Mouse (Mus musculus) CH12.LX (cell line): ENCODE data around the gene Dgcr6. TPM values are rescaled to one million over a fixed set of nuclear protein-coding genes. Genes with fewer than 3 reads are reported as not detected.

Experiments
- DNase-seq: peaks from one replicate; pipeline ENCODE4 v3.0.0-alpha.2; 2013; ENCODE audit errors: extremely low read depth
- H3K27ac ChIP-seq: 2 replicates; pipeline ENCODE4 v1.5.1; 2012; ENCODE audit warnings: low read depth, mild to moderate bottlenecking, control low read depth, moderate library complexity; ENCODE audit not compliant: insufficient read depth
- H3K27me3 ChIP-seq: replicated peaks from 2 replicates; pipeline ENCODE3; 2012; ENCODE audit warnings: inconsistent platforms
- H3K36me3 ChIP-seq, 2 experiments: replicated peaks in 1 of 2; 2 replicates each; pipeline versions ENCODE3 to v1.6.1; 2012; ENCODE audit warnings: inconsistent platforms in 1 of 2, low read length in 1 of 2, mild to moderate bottlenecking in 1 of 2, mixed read lengths in 1 of 2, moderate library complexity in 1 of 2; ENCODE audit not compliant: control insufficient read depth in 1 of 2, insufficient read depth in 1 of 2
- H3K4me1 ChIP-seq, 2 experiments: 2 replicates each; pipeline ENCODE4 v1.6.1; 2012; ENCODE audit warnings: inconsistent platforms in 1 of 2, moderate library complexity in 1 of 2; ENCODE audit not compliant: insufficient read depth in 2 of 2, control insufficient read depth in 1 of 2
- H3K4me2 ChIP-seq: 2 replicates; pipeline ENCODE4 v1.6.1; 2012; ENCODE audit warnings: low read depth, mild to moderate bottlenecking, control low read depth; ENCODE audit not compliant: poor library complexity, insufficient read depth, severe bottlenecking
- H3K4me3 ChIP-seq, 3 experiments: fragments of 150-350 bp in 1 of 3; sonication (generic) in 1 of 3; replicated peaks in 1 of 3; 2 replicates each; pipeline versions ENCODE3 to v1.5.1; 2011 to 2012; ENCODE audit warnings: low read depth in 2 of 3, low read length in 2 of 3, mild to moderate bottlenecking in 2 of 3, moderate library complexity in 2 of 3, control low read depth in 1 of 3, improper control_type of control experiment in 1 of 3, inconsistent platforms in 1 of 3, mixed read lengths in 1 of 3; ENCODE audit not compliant: poor library complexity in 1 of 3
- H3K79me2 ChIP-seq: replicated peaks from 2 replicates; pipeline ENCODE4 v1.6.1; 2012; ENCODE audit warnings: mild to moderate bottlenecking, moderate library complexity; ENCODE audit not compliant: control insufficient read depth, poor library complexity, insufficient read depth, severe bottlenecking; ENCODE audit errors: extremely low read depth
- H3K9ac ChIP-seq: 2 replicates; pipeline ENCODE4 v1.6.1; 2012; ENCODE audit warnings: low read depth, mild to moderate bottlenecking, control low read depth, moderate library complexity; ENCODE audit not compliant: insufficient read depth
- H3K9me3 ChIP-seq: replicated peaks from 2 replicates; pipeline ENCODE3; 2012; ENCODE audit warnings: low read length, inconsistent platforms, mixed read lengths
- BHLHE40 ChIP-seq: IDR thresholded peaks from 2 replicates; pipeline ENCODE4 v1.6.1; 2011; ENCODE audit warnings: mild to moderate bottlenecking, low read depth, low read length, improper control_type of control experiment
- CHD1 ChIP-seq: IDR thresholded peaks from 2 replicates; pipeline ENCODE4 v1.6.1; 2012; ENCODE audit warnings: low read depth, low read length, improper control_type of control experiment, inconsistent platforms
- CTCF ChIP-seq, 2 experiments: IDR thresholded peaks in 1 of 2; conservative IDR thresholded peaks in 1 of 2; 2 replicates each; pipeline ENCODE4 v1.5.1; 2011 to 2012; ENCODE audit warnings: low read depth in 2 of 2, low read length in 2 of 2, improper control_type of control experiment in 1 of 2, inconsistent platforms in 1 of 2, mild to moderate bottlenecking in 1 of 2, moderate library complexity in 1 of 2
- E2F4 ChIP-seq: IDR thresholded peaks from 2 replicates; pipeline ENCODE4 v1.6.1; 2011; ENCODE audit warnings: low read depth, low read length, improper control_type of control experiment; ENCODE audit not compliant: insufficient replicate concordance
- ELF1 ChIP-seq: IDR thresholded peaks from 2 replicates; pipeline ENCODE4 v1.6.1; 2014; ENCODE audit warnings: low read depth, mild to moderate bottlenecking, inconsistent platforms, low read length, improper control_type of control experiment
- EP300 ChIP-seq: IDR thresholded peaks from 2 replicates; pipeline ENCODE4 v1.6.1; 2011; ENCODE audit warnings: low read length, improper control_type of control experiment
- HCFC1 ChIP-seq: IDR thresholded peaks from 2 replicates; pipeline ENCODE4 v1.6.1; 2012; ENCODE audit warnings: low read depth, mild to moderate bottlenecking, inconsistent platforms, low read length, improper control_type of control experiment
- IRF4 ChIP-seq: IDR thresholded peaks from 2 replicates; pipeline ENCODE4 v1.6.1; 2014; ENCODE audit warnings: low read depth, mild to moderate bottlenecking, inconsistent platforms, low read length, improper control_type of control experiment
- JUN ChIP-seq: IDR thresholded peaks from 2 replicates; pipeline ENCODE4 v1.6.1; 2011; ENCODE audit warnings: low read depth, mild to moderate bottlenecking, low read length, improper control_type of control experiment, moderate library complexity; ENCODE audit not compliant: insufficient read depth
- KAT2A ChIP-seq: IDR thresholded peaks from 2 replicates; pipeline ENCODE4 v1.6.1; 2012; ENCODE audit warnings: low read length, improper control_type of control experiment, inconsistent platforms; ENCODE audit not compliant: insufficient replicate concordance
- MAFK ChIP-seq: IDR thresholded peaks from 2 replicates; pipeline ENCODE4 v1.6.1; 2011; ENCODE audit warnings: low read length, improper control_type of control experiment; ENCODE audit not compliant: insufficient replicate concordance
- MAZ ChIP-seq: IDR thresholded peaks from 2 replicates; pipeline ENCODE4 v1.6.1; 2012; ENCODE audit warnings: low read depth, mild to moderate bottlenecking, inconsistent platforms, low read length, improper control_type of control experiment, moderate library complexity
- PAX5 ChIP-seq: IDR thresholded peaks from 2 replicates; pipeline ENCODE4 v1.6.1; 2012; ENCODE audit warnings: low read length, inconsistent platforms, mixed read lengths
- POLR2AphosphoS2 ChIP-seq: IDR thresholded peaks from 2 replicates; pipeline ENCODE4 v1.6.1; 2011; ENCODE audit warnings: low read depth, low read length, improper control_type of control experiment
- RAD21 ChIP-seq: IDR thresholded peaks from 2 replicates; pipeline ENCODE4 v1.6.1; 2011; ENCODE audit warnings: low read depth, mild to moderate bottlenecking, low read length, improper control_type of control experiment, moderate library complexity
- SIN3A ChIP-seq: IDR thresholded peaks from 2 replicates; pipeline ENCODE4 v1.6.1; 2012; ENCODE audit warnings: low read length, improper control_type of control experiment, inconsistent platforms
- SMC3 ChIP-seq: IDR thresholded peaks from 2 replicates; pipeline ENCODE4 v1.6.1; 2011; ENCODE audit warnings: low read depth, low read length, improper control_type of control experiment
- TBP ChIP-seq: conservative IDR thresholded peaks from 2 replicates; pipeline ENCODE4 v1.6.1; 2011; ENCODE audit warnings: low read depth, low read length, improper control_type of control experiment
- UBTF ChIP-seq: IDR thresholded peaks from 2 replicates; pipeline ENCODE4 v1.6.1; 2012; ENCODE audit warnings: low read depth, mild to moderate bottlenecking, inconsistent platforms, low read length, improper control_type of control experiment, moderate library complexity
- USF1 ChIP-seq: IDR thresholded peaks from 2 replicates; pipeline ENCODE4 v1.6.1; 2014; ENCODE audit warnings: low read depth, mild to moderate bottlenecking, inconsistent platforms, low read length, improper control_type of control experiment
- USF2 ChIP-seq: conservative IDR thresholded peaks from 2 replicates; pipeline ENCODE4 v1.6.1; 2011; ENCODE audit warnings: low read depth, low read length, improper control_type of control experiment
- dilution Hi-C: fragments of 300-500 bp; cut with MboI; formaldehyde crosslinking; loops from 2 replicates; pipeline ENCODE4 v1.14.3; 2020; ENCODE audit warnings: low sequenced_read_pairs; ENCODE audit not compliant: extremely low pct_unique_long_range_greater_than_20kb, extremely low pct_ligation_motif_present
- in situ Hi-C: fragments of 300-500 bp; cut with MboI; formaldehyde crosslinking; loops from 3 replicates; pipeline ENCODE4 v1.14.3; 2019; ENCODE audit warnings: low sequenced_read_pairs, low pct_ligation_motif_present, low pct_unique_long_range_greater_than_20kb, mixed read lengths
- polyA plus RNA-seq: library from polyadenylated mRNA; unstranded; fragments of >175 nt; gene quantifications from 2 replicates; pipeline ENCODE4 v1.2.1, GENCODE M21; 2012; ENCODE audit warnings: low read depth; ENCODE audit not compliant: insufficient read length
- total RNA-seq, 2 experiments: library from RNA; depleted of rRNA; stranded (reverse); fragments of 300-350 nt in 1 of 2; fragments of >200 nt in 1 of 2; gene quantifications; 2 replicates each; pipeline ENCODE4 v1.2.3; 2012 to 2014

Dgcr6 gene
- total and polyA plus RNA-seq, 3 experiments: 13.0 to 41.5 (median 32.4) TPM

DNA sequence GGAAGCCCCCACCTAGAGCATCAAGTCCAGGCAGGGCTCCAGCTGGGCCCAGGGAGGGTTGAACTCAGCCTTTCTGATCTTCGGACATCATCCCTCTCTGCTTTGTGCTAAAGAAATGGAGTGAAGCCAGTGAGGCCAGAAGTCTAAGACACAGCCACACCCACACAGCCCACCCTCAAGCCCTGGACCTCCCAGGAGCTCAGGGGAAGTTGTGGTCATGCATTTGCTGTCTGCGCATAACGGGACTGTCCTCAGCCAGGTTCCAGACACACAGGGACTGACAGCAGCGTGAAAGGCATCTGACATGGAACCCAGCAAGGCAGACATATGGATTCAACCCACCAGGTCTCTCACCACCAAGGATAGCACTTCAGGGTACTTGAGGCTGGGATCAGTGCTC lies 63.8 kb downstream of the Dgcr6 start:
- in situ Hi-C loops: no loop called here
- dilution Hi-C loops: no loop called here
- H3K4me3 ChIP-seq: no peak overlapping the region
- no peak overlapping the region for H3K4me2 ChIP-seq
- no peaks in the 10 kb centered on the region for H3K79me2 ChIP-seq
- H3K9ac ChIP-seq: no peak overlapping the region
- peaks cover 83% of the 10 kb centered on the region for H3K27me3 ChIP-seq
- H3K27ac ChIP-seq: no peak overlapping the region
- no peak for TF ChIP-seq TBP
- TF ChIP-seq, all 38 proteins: peak for 0
- no peak for DNase-seq
- H3K4me1 ChIP-seq: no peaks in the 10 kb centered on the region; a peak in 1 of 4 replicates
- H3K9me3 ChIP-seq: peaks cover 7% of the 10 kb centered on the region
- no peaks in the 10 kb centered on the region for H3K36me3 ChIP-seq

- H3K36me3 ChIP-seq: no peaks in the 10 kb centered on the region
- no peaks in the 10 kb centered on the region for H3K79me2 ChIP-seq
- H3K4me2 ChIP-seq: no peak overlapping the region
- dilution Hi-C loops: no loop called here
- no peaks in the 10 kb centered on the region; a peak in 1 of 4 replicates for H3K4me1 ChIP-seq
- H3K9me3 ChIP-seq: no peaks in the 10 kb centered on the region
- no peak for DNase-seq
- H3K9ac ChIP-seq: no peak overlapping the region
- peaks cover 83% of the 10 kb centered on the region for H3K27me3 ChIP-seq
- no peak for TF ChIP-seq POLR2AphosphoS2
- TF ChIP-seq MAFK: no peak
- no peak for TF ChIP-seq PAX5
- TF ChIP-seq USF2: no peak
- TF ChIP-seq E2F4: no peak
- TF ChIP-seq SMC3: no peak
- TF ChIP-seq, all 38 proteins: peak for 0
- in situ Hi-C loops: no loop called here
- Histone ChIP-seq H3K4me3 (no peak overlapping the region), H3K27ac (no peak overlapping the region)
These were observed 65.6 kb downstream of the Dgcr6 start for GRCm38 (mm10) chr16:18118285-18118684.

DNA sequence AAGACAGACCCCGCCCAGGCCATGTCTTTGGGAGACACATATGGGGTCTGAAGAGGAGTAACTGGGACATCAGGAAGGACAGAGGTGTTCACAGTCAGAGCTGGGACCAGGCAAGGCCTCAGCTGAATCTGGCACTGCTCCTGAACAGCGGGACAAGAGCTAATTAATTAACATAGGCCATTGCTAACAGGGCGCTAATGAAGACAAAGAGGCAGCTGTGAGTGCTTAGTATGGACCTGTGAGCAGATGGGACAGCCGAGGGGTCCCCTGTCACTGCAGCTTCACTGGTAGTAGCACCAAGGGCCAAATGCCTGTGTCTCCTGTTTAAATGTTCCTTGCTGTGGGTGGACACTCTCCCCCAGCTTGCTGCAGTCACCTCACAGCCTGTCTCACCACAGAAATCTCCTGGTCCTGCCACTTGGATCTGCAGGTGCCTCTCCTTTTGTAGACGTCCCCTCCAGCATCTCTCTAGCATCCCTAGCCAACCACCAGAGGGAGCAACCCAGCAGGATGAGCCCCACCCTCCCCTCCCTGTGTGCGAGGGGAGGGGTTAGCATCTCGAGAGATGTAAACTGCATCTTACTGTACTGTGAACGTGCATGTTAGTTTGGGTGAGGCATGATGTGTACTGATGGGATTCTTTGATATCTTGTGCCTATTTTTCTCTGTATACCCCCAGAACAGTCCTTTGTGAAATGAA lies 66.5 kb downstream of the Dgcr6 start:
- Histone ChIP-seq H3K36me3 (no peaks in the 10 kb centered on the region), H3K4me2 (no peak overlapping the region), H3K27me3 (peaks cover 86% of the 10 kb centered on the region), H3K4me3 (no peak overlapping the region), H3K79me2 (no peaks in the 10 kb centered on the region), H3K9me3 (no peaks in the 10 kb centered on the region), H3K9ac (no peak overlapping the region), H3K27ac (no peak overlapping the region), H3K4me1 (no peaks in the 10 kb centered on the region; a peak in 1 of 4 replicates)
- dilution Hi-C loops (no loop called here), in situ Hi-C loops (no loop called here)
- no peak for TF ChIP-seq E2F4
- TF ChIP-seq MAFK: no peak
- no peak for TF ChIP-seq KAT2A
- TF ChIP-seq MAZ: peak; percentile 99
- TF ChIP-seq SMC3: peak; percentile 89
- no peak for TF ChIP-seq UBTF
- TF ChIP-seq ELF1: no peak
- TF ChIP-seq CTCF (conservative IDR thresholded peaks at IDR 0.05 in 1 of 2, IDR thresholded peaks at IDR 0.05 in 1 of 2; ENCODE audit: low read depth in 2 of 2, low read length in 2 of 2): peak; percentile 37 to 87; a peak in 3 of 4 replicates
- TF ChIP-seq BHLHE40: 0 out of 2 replicates have a peak, but pooled peaks have one; percentile 33
- no peak for TF ChIP-seq POLR2AphosphoS2
- no peak for TF ChIP-seq PAX5
- TF ChIP-seq USF2: no peak
- 0 out of 2 replicates have a peak, but pooled peaks have one; percentile 30 for TF ChIP-seq IRF4
- TF ChIP-seq JUN: no peak
- peak; percentile 55 for TF ChIP-seq RAD21
- no peak for TF ChIP-seq CHD1
- TF ChIP-seq SIN3A: no peak
- no peak for TF ChIP-seq EP300
- TF ChIP-seq USF1: no peak
- TF ChIP-seq HCFC1: no peak
- peak; percentile 66 for DNase-seq
